11 mouse cellular contexts compared by ENCODE assay signal in genomic region chr3:56433495-56433894, GRCm38 (mm10).
A peak's percentile ranks its signal among the peaks of the same experiment; 100 is the strongest.
DNase-seq lines count a peak whose midpoint lies in the region; ATAC-seq and TF ChIP-seq lines count a peak whose summit lies in the region.
"Had no signal": no experiment of that assay in that cellular context is flagged by ENCODE, and none has a peak within 500 bp of the region (broad histone marks: within the 10 kb centered on the region; RNA-seq: fewer than 3 reads in every experiment).

No protein-coding gene starts in this region.

- TF ChIP-seq CTCF in kidney, adult 2 months (conservative IDR thresholded peaks at IDR 0.05; ENCODE audit: insufficient read depth, insufficient read length, low read depth, low read length): no peak

- no peaks in the 10 kb centered on the region for H3K4me1 ChIP-seq in kidney, adult 2 months (ENCODE audit: control insufficient read depth, insufficient read depth, low read length)
- H3K4me1 ChIP-seq: forebrain, embryonic 10.5 days; intestine, embryonic 15.5 days; limb, embryonic 10.5 days had no signal

- no peak overlapping the region for H3K4me3 ChIP-seq in kidney, adult 2 months (ENCODE audit: insufficient read depth, low read depth, low read length)
- H3K4me3 ChIP-seq: forebrain, embryonic 10.5 days; intestine, embryonic 15.5 days; limb, embryonic 10.5 days had no signal

- no peak for DNase-seq in cerebellum, postnatal 4 days (ENCODE audit: low spot score in 2 of 2)
- DNase-seq in left cerebral cortex, postnatal 4 days: peak; percentile 60
- no peak for DNase-seq in left cerebral cortex, adult 9 months (ENCODE audit: low spot score in 2 of 2)
- DNase-seq in cerebellum, adult 9-11 months: peak; percentile 41
- DNase-seq in lung, postnatal 10 days: peak; percentile 56
- DNase-seq in kidney, postnatal 14 days: no peak
- DNase-seq in kidney, adult 2 months: no peak

- ATAC-seq in cerebellum, adult (ENCODE audit: insufficient number of reproducible peaks, low FRiP score, low TSS enrichment): peak; percentile 67
- ATAC-seq: intestine, embryonic 15.5 days had no signal

- intact Hi-C loops in left cerebral cortex, postnatal 4 days (cut with DNase I): no loop called here

- no peaks in the 10 kb centered on the region for H3K27me3 ChIP-seq in kidney, adult 2 months (replicated peaks; ENCODE audit: control insufficient read depth, insufficient read depth, low read length)
- H3K27me3 ChIP-seq: intestine, embryonic 15.5 days had no signal

- TF ChIP-seq POLR2A in kidney, adult 2 months (IDR thresholded peaks at IDR 0.05; ENCODE audit: low read depth, low read length): no peak

- no peak overlapping the region for H3K27ac ChIP-seq in kidney, adult 2 months (ENCODE audit: insufficient read depth, low read depth, low read length)
- H3K27ac ChIP-seq: forebrain, embryonic 10.5 days; intestine, embryonic 15.5 days; limb, embryonic 10.5 days had no signal

- H3K36me3 ChIP-seq in kidney, adult 2 months (ENCODE audit: control insufficient read depth, insufficient read depth, low read length): no peaks in the 10 kb centered on the region
- H3K36me3 ChIP-seq: forebrain, embryonic 10.5 days; intestine, embryonic 15.5 days; limb, embryonic 10.5 days had no signal

- 68% methylated on average over 1 of the region's 1 CpGs for WGBS in kidney, adult 2 months

Comparison
In these comparisons a context has a peak if more than half of its experiments do, and no peak if none do; other contexts are left out.
1. DNase-seq: peak in left cerebral cortex, postnatal 4 days (single experiment), cerebellum, adult 9-11 months (single experiment) and lung, postnatal 10 days (single experiment); none in cerebellum, postnatal 4 days (0 of 2), left cerebral cortex, adult 9 months (0 of 2), kidney, postnatal 14 days (single experiment) and kidney, adult 2 months (single experiment).